Mouse (Mus musculus) small intestine, adult 2 months (tissue): ENCODE results near the gene Zbtb49.

Source experiments
- CTCF ChIP-seq: fragments of 200-500 bp; IDR thresholded peaks from 2 replicates; pipeline ENCODE4 v1.5.1; 2012; ENCODE audit warnings: low read depth, mild to moderate bottlenecking, control low read depth, inconsistent platforms, low read length, moderate library complexity, mixed read lengths; ENCODE audit not compliant: insufficient replicate concordance, insufficient read length; ENCODE audit errors: extremely low read depth
- POLR2A ChIP-seq: fragments of 200-500 bp; IDR thresholded peaks from 2 replicates; pipeline ENCODE4 v1.6.1; 2012; ENCODE audit warnings: low read depth, mild to moderate bottlenecking, control low read depth, inconsistent platforms, low read length, moderate library complexity

DNA sequence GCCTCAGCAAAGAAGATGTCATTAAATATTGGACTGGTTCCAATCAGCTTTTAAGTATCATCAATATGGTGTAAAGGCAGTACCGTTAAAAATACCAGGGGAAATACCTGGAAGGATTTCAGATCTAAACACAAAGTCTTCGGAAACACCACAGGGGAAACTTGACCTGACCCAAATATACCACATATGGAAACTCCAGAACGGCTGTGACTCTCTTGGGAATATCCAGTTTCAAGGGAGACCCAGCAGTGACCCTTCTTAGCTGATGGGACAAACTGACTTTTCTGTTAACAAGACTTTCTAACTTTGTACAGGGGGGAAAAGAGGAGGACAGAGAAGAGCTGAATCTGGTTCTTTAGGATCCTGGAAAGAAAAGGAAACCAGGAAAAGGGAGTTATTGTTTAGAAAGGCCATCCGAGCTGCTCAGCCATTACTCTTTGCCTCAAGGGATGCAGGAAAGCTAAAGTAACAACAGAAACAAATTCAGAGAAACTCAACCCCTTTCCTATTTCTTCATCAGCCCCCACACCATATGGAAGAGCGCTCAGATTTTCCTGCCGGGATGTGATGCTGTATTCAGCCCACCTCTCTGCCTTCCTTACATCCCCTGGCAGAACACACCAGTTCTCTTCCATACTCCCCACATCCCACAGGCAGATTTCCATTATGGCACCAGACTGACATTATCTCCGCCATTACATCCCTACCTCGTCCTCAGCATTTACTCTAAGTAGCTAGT, 37.9 kb upstream of the Zbtb49 start:
- TF ChIP-seq POLR2A (no peak), CTCF (no peak)
